Mouse (Mus musculus) left cerebral cortex, postnatal 4 days (tissue): ENCODE results near the gene Tomm40l. TPM values are rescaled to one million over a fixed set of nuclear protein-coding genes. Genes with fewer than 3 reads are reported as not detected.
A peak's percentile ranks its signal among the peaks of the same experiment; 100 is the strongest.

Experiments
- DNase-seq: peaks from one replicate; pipeline ENCODE4 v3.0.0-alpha.2; 2022
- intact Hi-C: fragments of 180-260 bp; cut with DNase I; formaldehyde crosslinking; loops from one replicate; pipeline ENCODE4 v1.15.1; 2025
- total RNA-seq, 2 experiments: library from RNA; stranded (reverse); gene quantifications; 2 replicates each; pipeline ENCODE4 v1.2.3; 2021

Gene Tomm40l
- 10 to 100 TPM; 50.7 to 56.9 TPM for total RNA-seq

DNA sequence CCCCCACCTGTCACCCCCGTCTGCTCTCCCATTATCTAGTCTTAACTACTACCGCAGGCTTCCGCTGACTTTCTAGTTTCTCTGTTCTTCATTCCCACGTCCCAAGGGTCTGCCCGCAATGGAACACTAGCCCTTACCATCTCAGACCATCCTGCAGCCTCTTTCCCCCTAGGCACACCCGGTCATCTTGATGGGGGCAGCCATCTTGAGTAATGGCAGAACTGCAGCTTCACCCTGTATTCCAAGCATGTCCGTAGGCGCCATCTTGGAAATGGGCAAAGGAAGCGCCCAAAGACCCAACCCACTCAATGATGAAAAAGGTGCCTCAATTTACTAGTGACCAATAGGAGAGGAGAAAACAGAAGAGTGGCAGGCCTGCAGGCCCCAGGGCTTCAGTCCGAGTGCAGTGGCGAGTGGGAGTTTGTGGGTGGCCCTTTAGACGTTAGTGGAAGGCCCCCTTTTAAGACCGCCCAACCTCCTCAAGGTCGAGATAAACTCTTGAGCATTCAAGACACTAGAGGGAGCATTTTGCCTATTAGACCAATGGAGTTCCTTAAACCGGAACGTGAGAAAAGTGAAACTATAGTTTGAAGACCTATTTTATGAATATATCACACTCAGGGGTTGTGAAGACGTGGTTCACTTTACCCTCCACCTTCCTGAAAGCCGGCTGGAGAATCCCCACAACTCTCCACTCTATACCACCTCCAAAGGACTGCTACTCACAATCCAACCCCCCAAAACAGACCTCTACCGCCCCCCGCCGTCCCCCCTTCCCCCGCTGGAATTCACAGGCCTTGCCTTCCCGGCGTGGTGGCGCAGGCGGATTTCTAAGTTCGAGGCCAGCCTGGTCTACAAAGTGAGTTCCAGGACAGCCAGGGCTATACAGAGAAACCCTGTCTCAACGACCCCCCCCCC lies at the start of gene Tomm40l:
TSS of gene Tomm40l (minus strand) at position 277 of the 918 bp plus-strand sequence.
- intact Hi-C loops = no loop called here

DNA sequence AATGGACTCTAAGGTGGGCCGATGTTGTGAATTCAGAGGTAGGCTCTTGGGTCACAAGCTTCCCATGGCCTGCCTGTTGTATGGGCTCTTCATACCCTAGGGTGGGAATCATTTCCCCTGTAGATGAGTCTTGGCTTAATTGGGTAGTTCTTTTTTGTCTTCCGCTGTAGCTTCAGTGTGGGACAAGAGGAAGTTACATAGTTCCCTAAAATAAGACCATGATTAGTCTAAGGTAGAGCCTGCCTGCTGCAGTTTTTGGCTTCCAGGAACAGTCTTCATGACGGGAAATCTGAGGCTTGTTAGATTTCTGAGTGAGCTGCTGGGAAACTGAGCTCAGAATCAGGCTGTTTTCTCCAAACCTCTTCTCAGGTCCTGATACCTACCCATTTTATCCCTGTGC lies 49.8 kb upstream of the Tomm40l start:
- intact Hi-C loops = no loop called here
- DNase-seq = no peak

More for the DNA sequence above, at the start of gene Tomm40l:
- peak; percentile 92 for DNase-seq

DNA sequence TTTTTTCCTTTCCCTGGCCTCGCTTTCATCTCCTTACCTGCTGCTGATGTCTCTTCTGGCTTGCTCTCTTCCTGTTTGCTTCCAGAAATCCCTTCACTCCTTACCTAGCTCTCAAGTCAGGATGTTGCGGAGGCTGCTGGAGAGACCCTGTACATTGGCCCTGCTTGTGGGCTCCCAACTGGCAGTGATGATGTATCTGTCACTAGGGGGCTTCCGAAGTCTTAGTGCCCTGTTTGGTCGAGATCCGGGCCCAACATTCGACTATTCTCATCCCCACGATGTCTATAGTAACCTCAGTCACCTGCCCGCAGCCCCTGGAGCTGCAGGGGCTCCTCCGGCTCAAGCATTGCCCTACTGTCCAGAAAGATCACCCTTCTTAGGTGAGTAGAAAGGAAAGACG lies 49.3 kb upstream of the Tomm40l start:
- intact Hi-C loops = no loop called here
- no peak for DNase-seq

DNA sequence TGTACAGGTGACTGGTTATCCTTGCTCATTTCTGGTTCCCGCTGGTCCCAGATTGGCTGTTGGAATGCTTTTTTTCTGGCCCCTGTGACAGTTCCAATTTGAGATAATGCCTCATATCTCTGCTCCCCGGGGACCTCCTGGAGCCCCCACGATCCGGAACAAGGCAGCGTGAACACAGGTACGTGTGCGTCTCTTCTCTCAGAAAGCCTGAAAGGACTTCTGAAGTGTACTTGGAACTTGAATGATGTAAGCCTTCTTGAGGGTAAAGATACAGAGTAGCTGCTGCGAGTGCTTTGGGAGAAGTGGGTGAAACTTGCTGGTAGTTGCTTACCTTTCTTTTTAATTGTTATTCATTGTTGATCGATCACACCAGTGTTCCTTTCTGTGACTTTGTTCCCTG lies 48.9 kb upstream of the Tomm40l start:
- intact Hi-C loops = no loop called here
- no peak for DNase-seq

DNA sequence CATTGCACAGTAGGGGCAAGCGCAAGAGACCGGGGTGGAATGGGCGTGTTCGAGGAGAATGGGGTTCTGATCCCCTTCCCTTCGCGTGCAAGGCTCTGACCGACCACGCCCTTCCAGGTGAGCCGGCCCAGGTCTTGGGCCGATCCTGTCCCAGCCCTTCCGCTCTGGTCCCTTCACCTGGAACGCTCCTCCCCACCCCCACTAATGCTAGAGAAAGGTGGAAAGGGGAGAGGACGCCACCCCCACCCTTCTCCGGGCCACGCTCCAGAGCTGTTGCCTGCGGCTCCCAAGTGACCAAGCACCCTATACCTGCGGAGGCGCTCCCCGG lies 48.2 kb upstream of the Tomm40l start:
- no peak for DNase-seq
- intact Hi-C loops = no loop called here

DNA sequence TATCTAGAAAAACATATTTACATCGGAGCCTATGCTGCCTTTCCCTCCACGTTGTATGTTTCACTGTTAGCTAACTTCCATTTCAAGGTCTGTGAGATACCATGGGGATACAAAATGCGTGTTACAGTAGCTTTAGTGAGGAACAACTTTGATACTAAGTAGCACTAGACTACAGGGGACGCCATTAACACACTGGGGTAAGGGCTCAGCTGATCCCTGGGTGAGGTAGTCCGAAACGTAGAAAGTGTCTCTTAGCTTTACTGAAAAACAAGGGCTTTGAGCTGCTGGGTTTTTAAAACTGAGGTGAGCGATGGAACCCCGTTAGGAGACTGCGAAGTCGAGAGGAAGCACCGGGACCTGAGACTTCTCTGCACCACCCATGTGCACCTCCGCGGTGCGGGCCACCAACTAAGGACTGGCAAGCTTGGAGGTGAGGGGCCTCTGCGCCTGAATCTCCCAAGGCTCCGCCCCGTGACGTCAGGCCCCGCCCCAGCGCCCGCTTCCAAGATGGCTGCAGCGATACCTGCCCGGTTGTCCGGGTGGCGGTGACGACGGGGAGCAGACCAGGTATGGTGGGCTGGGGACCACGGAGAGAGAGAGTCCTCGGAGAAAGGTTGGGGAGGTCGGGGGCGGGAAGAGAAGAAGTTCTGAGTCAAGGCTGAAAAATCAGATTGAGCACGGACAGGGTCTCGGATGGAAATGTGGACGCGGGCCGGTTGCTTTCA lies 47.7 kb upstream of the Tomm40l start, which contains the start of gene B4galt3:
TSS of gene B4galt3 (plus strand) at position 481 of the 725 bp plus-strand sequence.
- peak; percentile 95 for DNase-seq
- intact Hi-C loops = no loop called here

DNA sequence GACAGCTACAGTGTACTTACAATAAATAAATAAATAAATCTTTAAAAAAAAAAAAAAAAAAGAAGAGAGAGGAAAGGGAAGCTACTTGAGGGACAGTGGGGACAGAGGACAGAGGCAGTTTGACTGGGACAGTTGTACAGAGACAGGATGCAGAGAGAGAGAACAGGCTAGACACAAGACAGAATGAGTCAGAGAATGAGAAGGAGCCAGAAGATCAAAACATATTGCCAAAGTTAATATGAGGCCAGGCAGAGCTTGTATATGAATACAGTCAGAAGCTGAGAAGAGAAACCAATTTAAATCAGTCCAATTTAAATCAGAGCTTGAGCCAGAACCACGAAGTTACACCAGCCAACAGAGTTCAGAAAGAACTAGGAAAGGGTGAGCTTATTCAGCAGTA lies 46.0 kb upstream of the Tomm40l start:
- intact Hi-C loops = no loop called here
- no peak for DNase-seq

DNA sequence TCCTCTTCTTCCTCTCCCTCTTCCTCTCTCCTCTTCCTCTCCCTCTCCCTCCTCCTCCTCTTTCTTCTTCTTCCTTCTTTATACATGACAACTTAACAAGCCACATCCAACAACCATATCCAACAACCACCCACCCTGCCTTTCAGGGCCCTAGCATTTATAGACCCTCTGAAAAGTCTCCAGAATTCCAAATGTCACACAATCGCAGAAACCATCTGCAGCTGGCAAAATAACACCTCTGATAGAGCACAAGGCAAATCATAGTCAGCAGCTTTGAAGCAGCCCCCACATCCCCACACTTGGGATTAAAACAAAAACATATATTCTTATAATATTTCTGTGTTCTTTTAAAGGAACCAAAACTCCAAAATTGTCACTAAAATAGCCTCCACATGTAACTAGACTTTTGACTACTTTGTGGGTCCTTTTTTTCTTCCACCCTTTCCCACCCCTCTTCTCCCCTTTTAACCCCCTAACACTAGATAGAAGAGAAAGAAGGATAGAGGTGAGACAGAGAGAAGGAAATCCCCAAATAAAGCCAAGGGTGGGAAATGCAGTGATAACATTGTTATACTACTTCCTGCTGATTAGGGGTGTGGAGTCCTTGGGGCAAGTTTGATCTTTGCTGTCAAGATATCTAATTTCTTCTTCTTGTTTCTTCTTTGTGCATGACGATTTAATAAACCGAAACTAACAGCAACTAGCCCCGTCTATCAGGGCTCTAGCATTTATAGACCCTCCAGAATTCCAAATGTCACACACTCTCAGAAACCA lies 43.8 kb upstream of the Tomm40l start:
- intact Hi-C loops = no loop called here
- DNase-seq = no peak

DNA sequence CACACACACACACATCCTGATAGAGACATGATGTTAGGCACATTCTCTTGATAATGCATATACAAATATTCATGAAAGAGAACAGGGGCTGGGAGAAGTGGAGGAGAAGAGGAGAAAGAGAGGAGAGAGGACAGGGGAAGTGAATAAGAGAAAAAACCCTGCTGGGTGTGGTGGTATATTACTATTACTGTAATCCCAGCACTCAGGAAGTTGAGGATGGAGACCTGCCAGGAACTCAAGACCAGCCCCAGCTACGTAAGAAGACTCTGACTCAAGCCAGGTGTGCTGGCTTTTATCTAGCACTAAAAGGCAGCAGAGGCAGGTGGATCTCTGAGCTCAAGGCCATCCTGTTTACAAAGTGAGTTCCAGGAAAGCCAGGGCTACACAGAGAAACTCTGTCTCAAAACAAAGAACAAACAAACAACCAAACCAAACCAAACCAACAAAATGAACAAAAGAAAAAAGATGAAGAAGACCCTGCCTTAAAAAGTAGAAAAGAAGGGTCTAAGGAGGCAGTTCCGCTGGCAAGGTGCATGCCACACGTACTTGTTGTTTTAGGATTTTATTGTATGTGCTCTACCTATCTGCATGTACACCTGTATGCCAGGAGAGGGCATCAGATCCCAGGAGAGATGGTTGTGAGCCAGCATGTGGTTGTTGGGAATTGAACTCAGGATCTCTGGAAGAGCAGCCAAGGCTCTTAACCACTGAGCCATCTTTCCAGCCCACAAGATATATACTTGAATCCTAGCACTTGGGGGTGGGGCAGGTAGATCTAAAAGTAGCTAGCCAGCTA lies 41.5 kb upstream of the Tomm40l start:
- intact Hi-C loops = no loop called here
- DNase-seq = no peak

DNA sequence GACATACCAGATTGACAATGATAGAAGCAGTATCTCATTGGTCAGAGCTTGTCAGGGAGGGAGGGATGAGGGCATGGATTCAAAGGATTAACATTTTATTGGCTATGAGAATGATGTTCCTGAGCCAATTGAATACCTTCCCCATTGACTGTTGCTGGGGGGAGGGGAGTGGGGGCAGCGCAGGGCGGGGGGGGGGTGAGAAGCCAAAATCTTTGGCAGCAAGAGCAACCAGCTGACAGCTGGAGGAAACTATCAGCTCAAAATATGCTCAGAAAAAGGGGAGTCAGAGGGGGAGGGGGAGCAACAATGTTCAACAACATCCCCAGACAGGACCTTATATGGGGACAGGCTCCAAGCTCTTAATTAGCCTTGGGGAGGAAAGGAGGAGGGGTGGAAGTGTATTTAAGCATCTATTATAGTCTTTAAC lies 40.9 kb upstream of the Tomm40l start:
- intact Hi-C loops = no loop called here

DNA sequence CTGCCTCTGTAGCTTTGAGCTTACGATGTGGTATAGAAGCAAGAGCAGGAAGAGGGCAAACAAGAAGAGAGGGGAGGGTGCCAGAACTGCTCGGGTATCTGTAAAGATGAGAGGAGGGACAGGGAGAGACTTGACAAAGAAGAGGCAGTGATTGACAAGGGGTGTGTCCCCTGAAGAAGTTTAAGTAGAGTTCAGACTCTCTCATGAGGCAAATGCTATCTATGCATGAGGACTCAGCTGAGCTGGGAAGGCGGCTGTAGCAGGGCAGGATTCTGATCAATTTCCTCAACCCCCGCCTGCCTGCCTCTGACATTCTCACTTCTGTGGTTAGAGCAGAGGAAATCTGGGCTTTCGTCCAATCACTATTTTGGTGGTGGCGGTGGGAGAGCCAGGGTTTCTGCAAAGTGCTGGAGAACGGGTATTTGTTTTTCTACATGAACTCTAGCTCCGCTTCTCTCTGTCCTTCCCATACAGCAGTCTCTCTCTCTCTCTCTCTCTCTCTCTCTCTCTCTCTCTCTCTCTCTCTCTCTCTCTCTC lies 40.3 kb upstream of the Tomm40l start:
- DNase-seq = peak; percentile 73
- intact Hi-C loops = no loop called here

More for the DNA sequence above, 40.9 kb upstream of the Tomm40l start:
- peak; percentile 66 for DNase-seq

DNA sequence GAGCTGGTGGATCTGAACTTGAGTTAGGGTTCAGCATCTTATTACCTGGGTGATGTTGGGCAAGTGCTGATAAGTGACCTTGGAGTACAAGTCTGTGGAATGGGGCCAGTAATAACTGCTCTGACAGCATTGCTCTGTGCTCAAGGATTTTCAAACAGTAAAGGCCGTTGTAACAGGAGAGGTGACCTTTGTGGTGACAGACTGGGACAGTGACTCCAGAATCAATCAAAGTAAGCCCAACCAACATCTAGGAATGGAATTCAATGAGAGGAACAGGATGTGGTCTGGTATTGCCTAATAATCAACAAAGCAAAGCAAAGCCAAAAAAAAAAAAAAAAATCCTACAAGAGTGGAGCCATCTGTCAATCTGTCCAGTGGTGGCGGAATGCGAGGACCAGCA lies 38.0 kb upstream of the Tomm40l start:
- intact Hi-C loops = no loop called here
- DNase-seq = no peak

DNA sequence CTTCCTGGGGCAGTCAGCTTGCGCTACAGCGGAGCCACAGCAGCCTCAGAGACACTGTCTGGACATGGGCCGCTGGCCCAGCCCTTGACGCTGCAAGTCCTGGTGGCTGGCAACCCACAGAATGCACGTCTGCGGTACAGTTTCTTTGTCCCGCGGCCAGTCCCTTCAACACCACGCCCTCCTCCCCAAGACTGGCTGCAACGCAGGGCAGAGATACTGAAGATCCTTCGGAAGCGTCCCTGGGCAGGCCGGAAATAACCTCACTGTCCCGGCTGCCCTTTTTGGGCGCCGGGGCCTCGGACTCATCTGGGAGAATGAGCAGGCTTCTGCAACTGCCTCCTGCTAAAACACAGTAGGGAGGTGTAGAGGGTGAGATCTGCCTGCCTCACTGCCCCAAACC lies 36.6 kb upstream of the Tomm40l start:
- no peak for DNase-seq
- intact Hi-C loops = no loop called here

DNA sequence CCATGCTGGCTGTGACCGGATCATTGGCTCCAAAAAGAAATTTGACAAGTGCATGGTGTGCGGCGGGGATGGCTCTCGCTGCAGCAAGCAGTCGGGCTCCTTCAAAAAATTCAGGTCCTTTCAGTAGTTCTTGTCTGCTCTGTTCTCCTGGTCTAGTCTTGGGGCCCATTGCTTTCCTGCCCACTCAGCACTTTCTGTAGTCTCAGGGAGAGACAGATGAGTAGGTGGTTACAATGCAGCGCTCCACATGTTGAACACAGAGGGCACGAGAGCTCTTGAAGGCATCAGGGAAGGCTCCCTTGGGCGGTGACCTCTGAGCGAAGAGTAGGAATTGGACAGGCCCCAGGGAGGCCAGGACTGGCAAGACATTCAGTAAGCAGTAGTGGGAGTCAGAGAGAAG lies 35.5 kb upstream of the Tomm40l start:
- no peak for DNase-seq
- intact Hi-C loops = loop anchor here (2.0 kb wide), 1 partner anchor 29 kb away; no protein-coding TSS in a partner anchor

DNA sequence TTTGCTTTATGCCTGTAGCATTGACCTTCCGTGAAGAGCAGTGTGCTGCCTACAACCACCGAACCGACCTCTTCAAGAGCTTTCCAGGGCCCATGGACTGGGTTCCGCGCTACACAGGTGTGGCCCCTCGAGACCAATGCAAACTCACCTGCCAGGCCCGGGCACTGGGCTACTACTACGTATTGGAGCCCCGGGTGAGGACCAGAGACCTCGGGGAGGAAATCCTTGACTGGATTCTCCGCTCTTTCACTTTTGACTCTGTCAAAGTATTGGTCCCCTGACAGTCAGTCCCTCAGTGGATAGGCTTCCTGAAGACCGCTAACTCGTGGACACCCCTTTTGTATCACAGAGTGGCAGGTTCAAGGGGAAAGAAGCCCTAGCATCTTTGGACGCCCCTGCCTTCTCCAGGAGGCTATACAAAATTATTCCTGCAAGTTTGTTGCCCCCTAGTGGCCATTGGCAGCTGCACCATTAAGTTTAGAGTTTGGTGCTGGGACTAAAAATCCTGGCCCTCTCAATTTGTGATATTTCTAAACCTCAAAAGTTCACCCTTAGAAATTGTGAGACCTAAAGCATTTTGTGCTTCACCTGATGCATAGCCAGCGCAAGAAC lies 34.7 kb upstream of the Tomm40l start:
- intact Hi-C loops = loop anchor here (2.0 kb wide), 1 partner anchor 28 kb away; no protein-coding TSS in a partner anchor
- peak; percentile 74 for DNase-seq

DNA sequence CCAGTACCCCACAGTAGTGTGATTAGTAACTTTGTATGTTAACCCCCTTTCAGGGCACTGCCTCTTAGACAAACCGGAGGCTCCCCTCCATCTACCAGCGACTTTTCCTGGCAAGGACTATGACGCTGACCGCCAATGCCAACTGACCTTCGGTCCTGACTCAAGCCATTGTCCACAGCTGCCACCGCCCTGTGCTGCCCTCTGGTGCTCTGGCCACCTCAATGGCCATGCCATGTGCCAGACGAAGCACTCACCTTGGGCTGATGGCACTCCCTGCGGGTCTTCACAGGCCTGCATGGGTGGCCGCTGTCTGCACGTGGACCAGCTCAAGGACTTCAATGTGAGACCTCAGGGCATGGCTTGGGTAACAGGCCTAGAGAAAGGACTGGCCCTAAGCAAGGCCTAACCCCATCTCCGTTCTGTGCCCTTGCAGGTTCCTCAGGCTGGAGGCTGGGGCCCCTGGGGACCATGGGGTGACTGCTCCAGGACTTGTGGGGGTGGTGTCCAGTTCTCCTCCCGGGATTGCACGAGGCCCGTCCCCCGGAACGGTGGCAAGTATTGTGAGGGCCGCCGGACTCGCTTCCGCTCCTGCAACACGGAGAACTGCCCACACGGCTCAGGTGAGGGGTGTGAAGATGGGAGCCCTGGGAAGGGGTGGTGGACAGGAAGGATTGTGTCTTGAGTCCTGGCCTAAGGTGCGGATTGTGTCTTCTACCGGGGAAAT lies 33.9 kb upstream of the Tomm40l start:
- intact Hi-C loops = loop anchor here (2.0 kb wide), 1 partner anchor 27 kb away; no protein-coding TSS in a partner anchor
- DNase-seq = no peak

DNA sequence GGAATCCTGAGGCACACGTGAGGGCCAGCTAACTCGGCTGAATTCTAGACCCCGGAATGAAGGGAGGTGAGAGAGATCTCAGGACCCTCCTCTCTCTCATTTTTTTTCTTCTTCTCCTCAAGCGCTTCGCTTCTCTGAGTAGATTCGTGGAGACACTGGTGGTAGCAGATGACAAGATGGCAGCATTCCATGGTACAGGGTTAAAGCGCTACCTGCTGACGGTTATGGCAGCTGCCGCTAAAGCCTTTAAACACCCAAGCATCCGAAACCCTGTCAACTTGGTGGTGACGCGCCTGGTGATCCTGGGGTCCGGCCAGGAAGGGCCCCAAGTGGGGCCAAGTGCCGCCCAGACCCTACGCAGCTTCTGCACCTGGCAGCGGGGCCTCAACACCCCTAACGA lies 30.1 kb upstream of the Tomm40l start:
- intact Hi-C loops = no loop called here
- DNase-seq = peak; percentile 44

DNA sequence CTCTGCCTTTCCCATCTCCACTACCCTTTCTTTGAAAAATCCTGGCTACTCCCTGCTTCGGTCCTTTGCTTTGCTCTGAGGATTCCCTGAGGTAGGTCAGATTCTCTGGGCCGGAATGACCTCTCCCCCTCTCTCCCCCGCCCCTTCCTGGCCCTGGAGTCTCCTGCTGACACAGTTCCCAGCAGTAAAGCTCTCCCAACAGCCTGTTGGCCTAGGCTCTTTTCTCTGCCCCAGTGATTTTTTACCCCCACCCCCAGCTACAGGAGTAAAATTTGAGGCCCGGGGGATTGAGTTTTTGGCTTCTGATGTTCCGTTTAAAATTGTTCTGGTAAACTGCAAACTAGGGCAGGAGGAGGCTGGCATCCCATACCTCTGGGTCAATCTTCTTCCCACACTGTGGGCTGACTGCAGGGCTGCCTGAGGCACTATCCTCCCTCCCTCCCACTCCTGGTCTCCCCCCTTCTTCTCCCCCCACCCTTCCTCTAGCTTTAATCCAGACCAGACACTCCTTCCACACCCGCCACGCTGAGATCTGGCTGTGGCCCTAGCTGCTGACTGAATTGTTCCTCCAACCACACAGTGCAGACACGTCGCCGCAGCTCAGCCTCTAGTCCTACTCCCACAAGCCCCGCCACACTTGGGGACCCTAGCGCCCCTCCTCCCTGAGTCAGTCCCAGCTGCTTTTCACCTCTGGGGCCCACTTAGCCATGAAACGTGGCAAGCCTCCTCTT lies 29.4 kb upstream of the Tomm40l start:
- peak; percentile 60 for DNase-seq

More for the DNA sequence above, 29.4 kb upstream of the Tomm40l start:
- intact Hi-C loops = no loop called here
